Mouse (Mus musculus): ENCODE measurements around the gene Cacng5. TPM values are rescaled to one million over a fixed set of nuclear protein-coding genes. Genes with fewer than 3 reads are reported as not detected.

The Cacng5 gene
- polyA plus RNA-seq (2015; fragmentation: Nextera tagmentation; extraction: Ambion mirVana): 8.0 and 9.0 TPM in 2 replicates

GRCm38 (mm10) chr11:107914634-107915226, at the start of gene Cacng5:
Gene Cacng5 (minus strand): TSS chr11:107915055.
- Histone ChIP-seq H3K9me3 (ENCODE audit: control insufficient read depth, low read length) (no peaks in the 10 kb centered on the region), H3K36me3 (ENCODE audit: control insufficient read depth, insufficient read depth) (no peaks in the 10 kb centered on the region), H3K9ac (replicated peaks; ENCODE audit: low read depth, low read length) (peak within 1 kb of the TSS; percentile 54), H3K4me1 (replicated peaks; ENCODE audit: control insufficient read depth, insufficient read depth, low read length) (peaks cover 13% of the 10 kb centered on the region), H3K27ac (ENCODE audit: low read length) (no peak within 1 kb of the TSS), H3K4me2 (ENCODE audit: low read length) (peak within 1 kb of the TSS; percentile 69), H3K27me3 (replicated peaks; ENCODE audit: control insufficient read depth, insufficient read depth, low read length) (peaks cover 2% of the 10 kb centered on the region; the same call in 1 of the 2 replicates), H3K4me3 (replicated peaks; ENCODE audit: low read length) (peak within 1 kb of the TSS; percentile 52)
- ATAC-seq: peak; percentile 74
- whole genome bisulfite sequencing: 4% methylated on average over 34 of the region's 36 CpGs

GRCm38 (mm10) chr11:107957566-107958350, 42.9 kb upstream of the Cacng5 start:
- peaks cover 18% of the 10 kb centered on the region for H3K4me1 ChIP-seq (replicated peaks; ENCODE audit: control insufficient read depth, insufficient read depth, low read length)
- ATAC-seq: no peak
- peaks cover 2% of the 10 kb centered on the region; the same call in 1 of the 2 replicates for H3K36me3 ChIP-seq (ENCODE audit: control insufficient read depth, insufficient read depth)
- H3K4me3 ChIP-seq (replicated peaks; ENCODE audit: low read length): no peak overlapping the region
- 61% methylated on average over 13 of the region's 13 CpGs for WGBS
- peaks cover 6% of the 10 kb centered on the region; the same call in 1 of the 2 replicates for H3K9me3 ChIP-seq (ENCODE audit: control insufficient read depth, low read length)
- H3K27me3 ChIP-seq (replicated peaks; ENCODE audit: control insufficient read depth, insufficient read depth, low read length): no peaks in the 10 kb centered on the region
- H3K4me2 ChIP-seq (ENCODE audit: low read length): no peak overlapping the region
- H3K9ac ChIP-seq (replicated peaks; ENCODE audit: low read depth, low read length): no peak overlapping the region
- H3K27ac ChIP-seq (ENCODE audit: low read length): no peak overlapping the region

- ATAC-seq: peak; percentile 43; the same call in 1 of the 2 replicates
- Histone ChIP-seq H3K4me2 (ENCODE audit: low read length) (no peak overlapping the region), H3K4me1 (replicated peaks; ENCODE audit: control insufficient read depth, insufficient read depth, low read length) (peaks cover 29% of the 10 kb centered on the region), H3K27ac (ENCODE audit: low read length) (0 out of 2 replicates have a peak overlapping the region, but pooled peaks have one; percentile 20), H3K9ac (replicated peaks; ENCODE audit: low read depth, low read length) (no peak overlapping the region), H3K4me3 (replicated peaks; ENCODE audit: low read length) (no peak overlapping the region), H3K36me3 (ENCODE audit: control insufficient read depth, insufficient read depth) (peaks cover 2% of the 10 kb centered on the region; the same call in 1 of the 2 replicates), H3K27me3 (replicated peaks; ENCODE audit: control insufficient read depth, insufficient read depth, low read length) (no peaks in the 10 kb centered on the region), H3K9me3 (ENCODE audit: control insufficient read depth, low read length) (peaks cover 6% of the 10 kb centered on the region; the same call in 1 of the 2 replicates)
- 54% methylated on average over 10 of the region's 10 CpGs for WGBS
Measured at GRCm38 (mm10) chr11:107955191-107956062, 40.6 kb upstream of the Cacng5 start.

- no peak overlapping the region for H3K27ac ChIP-seq (ENCODE audit: low read length)
- H3K36me3 ChIP-seq (ENCODE audit: control insufficient read depth, insufficient read depth): no peaks in the 10 kb centered on the region
- H3K9ac ChIP-seq (replicated peaks; ENCODE audit: low read depth, low read length): no peak overlapping the region
- H3K9me3 ChIP-seq (ENCODE audit: control insufficient read depth, low read length): no peaks in the 10 kb centered on the region
- H3K4me2 ChIP-seq (ENCODE audit: low read length): no peak overlapping the region
- 60% methylated on average over 11 of the region's 11 CpGs for WGBS
- no peak; the same call in 1 of the 2 replicates for ATAC-seq
- H3K27me3 ChIP-seq (replicated peaks; ENCODE audit: control insufficient read depth, insufficient read depth, low read length): no peaks in the 10 kb centered on the region
- no peak overlapping the region for H3K4me3 ChIP-seq (replicated peaks; ENCODE audit: low read length)
- peaks cover 30% of the 10 kb centered on the region for H3K4me1 ChIP-seq (replicated peaks; ENCODE audit: control insufficient read depth, insufficient read depth, low read length)
Measured at GRCm38 (mm10) chr11:107951431-107951830, 36.6 kb upstream of the Cacng5 start.

GRCm38 (mm10) chr11:107950658-107951057, 35.8 kb upstream of the Cacng5 start:
- peak; percentile 45 for ATAC-seq
- Histone ChIP-seq H3K36me3 (ENCODE audit: control insufficient read depth, insufficient read depth) (no peaks in the 10 kb centered on the region), H3K9me3 (ENCODE audit: control insufficient read depth, low read length) (no peaks in the 10 kb centered on the region), H3K9ac (replicated peaks; ENCODE audit: low read depth, low read length) (no peak overlapping the region), H3K27me3 (replicated peaks; ENCODE audit: control insufficient read depth, insufficient read depth, low read length) (no peaks in the 10 kb centered on the region), H3K4me3 (replicated peaks; ENCODE audit: low read length) (no peak overlapping the region), H3K4me1 (replicated peaks; ENCODE audit: control insufficient read depth, insufficient read depth, low read length) (peaks cover 26% of the 10 kb centered on the region), H3K27ac (ENCODE audit: low read length) (peak overlapping the region; percentile 29; the same call in 1 of the 2 replicates), H3K4me2 (ENCODE audit: low read length) (no peak overlapping the region)
- 66% methylated on average over 4 of the region's 4 CpGs for whole genome bisulfite sequencing

- Histone ChIP-seq H3K9me3 (ENCODE audit: control insufficient read depth, low read length) (no peaks in the 10 kb centered on the region), H3K27me3 (replicated peaks; ENCODE audit: control insufficient read depth, insufficient read depth, low read length) (no peaks in the 10 kb centered on the region), H3K4me2 (ENCODE audit: low read length) (no peak overlapping the region), H3K4me1 (replicated peaks; ENCODE audit: control insufficient read depth, insufficient read depth, low read length) (peaks cover 22% of the 10 kb centered on the region), H3K27ac (ENCODE audit: low read length) (peak overlapping the region; percentile 29; the same call in 1 of the 2 replicates), H3K36me3 (ENCODE audit: control insufficient read depth, insufficient read depth) (no peaks in the 10 kb centered on the region), H3K9ac (replicated peaks; ENCODE audit: low read depth, low read length) (no peak overlapping the region), H3K4me3 (replicated peaks; ENCODE audit: low read length) (no peak overlapping the region)
- WGBS: 62% methylated on average over 9 of the region's 9 CpGs
- no peak for ATAC-seq
Measured at GRCm38 (mm10) chr11:107950211-107950610, 35.4 kb upstream of the Cacng5 start.

GRCm38 (mm10) chr11:107947951-107948350, 33.1 kb upstream of the Cacng5 start:
- H3K4me3 ChIP-seq (replicated peaks; ENCODE audit: low read length): no peak overlapping the region
- H3K4me2 ChIP-seq (ENCODE audit: low read length): no peak overlapping the region
- H3K36me3 ChIP-seq (ENCODE audit: control insufficient read depth, insufficient read depth): peaks cover 4% of the 10 kb centered on the region; the same call in 1 of the 2 replicates
- no peak for ATAC-seq
- H3K9me3 ChIP-seq (ENCODE audit: control insufficient read depth, low read length): no peaks in the 10 kb centered on the region
- peaks cover 19% of the 10 kb centered on the region for H3K4me1 ChIP-seq (replicated peaks; ENCODE audit: control insufficient read depth, insufficient read depth, low read length)
- no peak overlapping the region for H3K27ac ChIP-seq (ENCODE audit: low read length)
- WGBS: 95% methylated on average over 1 of the region's 1 CpGs
- no peak overlapping the region for H3K9ac ChIP-seq (replicated peaks; ENCODE audit: low read depth, low read length)
- H3K27me3 ChIP-seq (replicated peaks; ENCODE audit: control insufficient read depth, insufficient read depth, low read length): no peaks in the 10 kb centered on the region

GRCm38 (mm10) chr11:107946823-107947222, 32.0 kb upstream of the Cacng5 start:
- H3K27ac ChIP-seq (ENCODE audit: low read length): no peak overlapping the region
- WGBS: 16% methylated on average over 5 of the region's 5 CpGs

More at GRCm38 (mm10) chr11:107946823-107947222, 32.0 kb upstream of the Cacng5 start:
- Histone ChIP-seq H3K9ac (replicated peaks; ENCODE audit: low read depth, low read length) (no peak overlapping the region), H3K4me1 (replicated peaks; ENCODE audit: control insufficient read depth, insufficient read depth, low read length) (peaks cover 19% of the 10 kb centered on the region), H3K27me3 (replicated peaks; ENCODE audit: control insufficient read depth, insufficient read depth, low read length) (no peaks in the 10 kb centered on the region), H3K4me2 (ENCODE audit: low read length) (no peak overlapping the region), H3K4me3 (replicated peaks; ENCODE audit: low read length) (no peak overlapping the region), H3K36me3 (ENCODE audit: control insufficient read depth, insufficient read depth) (peaks cover 4% of the 10 kb centered on the region; the same call in 1 of the 2 replicates), H3K9me3 (ENCODE audit: control insufficient read depth, low read length) (no peaks in the 10 kb centered on the region)
- ATAC-seq: peak; percentile 36; the same call in 1 of the 2 replicates
